Mouse (Mus musculus): Measurements from ENCODE around the gene Wap.

GRCm38 (mm10) chr11:6593406-6593805 lies 45.0 kb downstream of the Wap start:
- TF ChIP-seq CTCF (IDR thresholded peaks at IDR 0.05; ENCODE audit: control insufficient read depth, insufficient read depth, low read length) = no peak
- no peak for TF ChIP-seq POLR2A (IDR thresholded peaks at IDR 0.05; ENCODE audit: borderline replicate concordance, control insufficient read depth, low read depth, low read length)
